Mouse (Mus musculus) liver, embryonic 16.5 days (tissue): ENCODE measurements around the gene 1700030J22Rik. TPM values are rescaled to one million over a fixed set of nuclear protein-coding genes. Genes with fewer than 3 reads are reported as not detected.

Experiments used
- ATAC-seq: fragments of 200-750 bp; cut with Nextera tagmentation; 2 replicates; pipeline ENCODE4 v1.8.0; 2017; ENCODE audit warnings: low read depth, mild to moderate bottlenecking, moderate number of reproducible peaks, moderate library complexity
- H3K27ac ChIP-seq: fragments of 300-500 bp; sonication (generic); 2 replicates; pipeline ENCODE4 v1.5.1; 2014; ENCODE audit warnings: mild to moderate bottlenecking, low read length
- H3K27me3 ChIP-seq: fragments of 300-500 bp; sonication (generic); 2 replicates; pipeline ENCODE4 v1.6.1; 2014; ENCODE audit warnings: low read depth, low read length, mixed read lengths; ENCODE audit not compliant: control insufficient read depth, insufficient read depth
- H3K36me3 ChIP-seq: fragments of 300-500 bp; sonication (generic); 2 replicates; pipeline ENCODE4 v1.6.1; 2014; ENCODE audit warnings: mild to moderate bottlenecking; ENCODE audit not compliant: control insufficient read depth, insufficient read depth
- H3K4me1 ChIP-seq: fragments of 300-500 bp; sonication (generic); 2 replicates; pipeline ENCODE4 v1.6.1; 2014; ENCODE audit warnings: low read depth, low read length, mixed read lengths; ENCODE audit not compliant: control insufficient read depth
- H3K4me2 ChIP-seq: fragments of 300-500 bp; sonication (generic); 2 replicates; pipeline ENCODE4 v1.6.1; 2014; ENCODE audit warnings: low read depth, low read length, mixed read lengths
- H3K4me3 ChIP-seq: fragments of 300-500 bp; sonication (generic); 2 replicates; pipeline ENCODE4 v1.5.1; 2014; ENCODE audit warnings: low read depth, mild to moderate bottlenecking, low read length
- H3K9ac ChIP-seq: fragments of 300-500 bp; sonication (generic); 2 replicates; pipeline ENCODE4 v1.6.1; 2014; ENCODE audit warnings: low read depth, low read length
- H3K9me3 ChIP-seq: fragments of 300-500 bp; sonication (generic); replicated peaks from 2 replicates; pipeline ENCODE4 v1.6.1; 2016; ENCODE audit warnings: low read length; ENCODE audit not compliant: control insufficient read depth
- WGBS: fragments of 180-500 bp; shearing (Covaris S2); extraction: QIAGEN DNeasy Blood & Tissue Kit; methylation state at CpG from one replicate; pipeline ENCODE4 v1.1.7; 2014; ENCODE audit not compliant: insufficient replicate concordance; 5-methylcytosine and 5-hydroxymethylcytosine counted together
- polyA plus RNA-seq: library from polyadenylated mRNA; unstranded; fragments of >200 nt; fragmentation: Nextera tagmentation; extraction: Ambion mirVana; gene quantifications from 2 replicates; pipeline ENCODE4 v1.2.1, GENCODE M21; 2015

The 1700030J22Rik gene
- polyA plus RNA-seq, 1 experiment from 2014 or later = 0.47 TPM

DNA sequence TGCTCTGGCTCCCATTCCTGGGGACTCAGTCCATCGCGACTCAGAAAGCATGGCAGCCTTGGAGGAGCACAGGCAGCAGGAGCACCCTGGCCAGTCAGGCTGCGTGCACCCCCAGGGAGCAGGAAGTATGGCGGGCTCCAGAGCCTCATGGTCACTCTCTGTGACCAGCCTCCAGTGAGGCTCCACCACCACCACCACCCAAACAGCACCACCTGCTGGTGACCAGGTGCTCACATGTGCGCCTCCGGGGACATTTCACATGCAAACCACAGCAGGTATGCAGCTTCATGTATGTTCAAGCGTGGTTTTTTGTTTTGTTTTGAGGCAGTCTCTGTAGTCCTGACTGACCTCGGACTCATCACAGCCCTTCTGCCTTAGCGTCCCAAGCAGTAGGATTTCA lies 50.9 kb downstream of the 1700030J22Rik start:
- peak; percentile 41; the same call in 1 of the 2 replicates for ATAC-seq
- Histone ChIP-seq H3K9ac (no peak overlapping the region), H3K36me3 (peaks cover 39% of the 10 kb centered on the region), H3K27ac (no peak overlapping the region), H3K4me1 (peaks cover 4% of the 10 kb centered on the region), H3K4me2 (no peak overlapping the region), H3K9me3 (no peaks in the 10 kb centered on the region), H3K4me3 (no peak overlapping the region), H3K27me3 (no peaks in the 10 kb centered on the region)
- 74% methylated on average over 9 of the region's 9 CpGs for WGBS

DNA sequence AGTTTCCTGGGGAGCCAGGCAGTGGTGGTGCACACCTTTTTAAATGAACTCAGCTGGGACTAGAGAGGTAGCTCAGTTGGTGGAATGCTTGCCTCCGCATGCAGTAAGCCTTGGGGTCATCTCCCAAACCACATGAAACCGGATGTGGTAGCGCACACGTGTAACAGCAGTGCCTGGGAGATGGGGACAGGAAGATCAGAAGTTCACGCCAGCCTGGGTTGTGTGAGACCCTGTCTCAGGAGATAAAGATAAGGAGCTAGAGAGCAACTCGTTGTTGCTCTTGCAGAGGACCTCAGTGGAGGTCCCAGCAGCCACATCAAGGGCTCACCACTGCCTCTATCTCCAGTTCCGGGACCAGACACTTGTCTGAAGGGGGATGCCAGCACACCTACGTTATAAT lies 55.2 kb downstream of the 1700030J22Rik start:
- peaks cover 23% of the 10 kb centered on the region for H3K36me3 ChIP-seq
- no peaks in the 10 kb centered on the region for H3K9me3 ChIP-seq
- H3K27ac ChIP-seq = no peak overlapping the region
- no peaks in the 10 kb centered on the region for H3K27me3 ChIP-seq
- no peak overlapping the region for H3K4me3 ChIP-seq
- no peak overlapping the region for H3K9ac ChIP-seq
- 39% methylated on average over 8 of the region's 8 CpGs for WGBS
- no peak for ATAC-seq
- H3K4me2 ChIP-seq = no peak overlapping the region
- H3K4me1 ChIP-seq = peaks cover 22% of the 10 kb centered on the region

DNA sequence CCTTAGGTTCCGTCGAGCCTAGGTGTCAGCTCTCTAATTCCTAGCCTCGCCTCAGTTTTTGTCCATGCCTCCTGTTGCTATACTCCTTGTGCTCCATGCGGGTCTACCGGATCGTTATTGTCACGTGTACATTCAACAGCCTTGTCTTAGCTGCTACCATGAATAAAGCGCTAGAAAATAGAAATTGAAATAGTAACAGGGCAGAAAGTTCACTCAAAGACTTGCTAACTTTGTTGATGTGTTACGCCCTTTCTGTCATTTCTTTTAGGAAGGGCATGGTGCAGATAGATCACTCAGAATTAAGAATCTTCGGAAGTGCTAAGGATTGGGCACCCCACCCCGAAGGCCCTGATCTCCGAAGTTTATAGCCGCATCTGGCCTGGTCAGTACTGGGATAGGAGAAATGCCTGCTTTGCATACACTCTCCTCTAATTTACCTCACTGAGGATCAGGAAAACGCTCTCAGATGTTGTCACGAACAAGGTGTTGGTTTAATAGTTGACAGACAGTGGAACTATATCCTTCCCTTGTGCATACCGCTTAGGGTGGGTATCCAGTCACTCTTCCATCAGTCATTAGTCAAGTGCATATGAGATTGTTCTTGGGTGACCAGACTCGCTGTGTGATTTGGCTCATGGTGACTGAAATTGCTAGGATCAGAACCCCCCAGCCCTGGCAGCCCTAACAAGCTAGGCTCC lies 56.5 kb downstream of the 1700030J22Rik start:
- H3K4me3 ChIP-seq = peak overlapping the region; percentile 93
- WGBS = 24% methylated on average over 17 of the region's 17 CpGs
- no peaks in the 10 kb centered on the region for H3K9me3 ChIP-seq
- no peak for ATAC-seq
- peak overlapping the region; percentile 92 for H3K27ac ChIP-seq
- peaks cover 25% of the 10 kb centered on the region for H3K4me1 ChIP-seq
- H3K36me3 ChIP-seq = peaks cover 13% of the 10 kb centered on the region
- H3K9ac ChIP-seq = peak overlapping the region; percentile 91
- H3K4me2 ChIP-seq = peak overlapping the region; percentile 81
- no peaks in the 10 kb centered on the region for H3K27me3 ChIP-seq

DNA sequence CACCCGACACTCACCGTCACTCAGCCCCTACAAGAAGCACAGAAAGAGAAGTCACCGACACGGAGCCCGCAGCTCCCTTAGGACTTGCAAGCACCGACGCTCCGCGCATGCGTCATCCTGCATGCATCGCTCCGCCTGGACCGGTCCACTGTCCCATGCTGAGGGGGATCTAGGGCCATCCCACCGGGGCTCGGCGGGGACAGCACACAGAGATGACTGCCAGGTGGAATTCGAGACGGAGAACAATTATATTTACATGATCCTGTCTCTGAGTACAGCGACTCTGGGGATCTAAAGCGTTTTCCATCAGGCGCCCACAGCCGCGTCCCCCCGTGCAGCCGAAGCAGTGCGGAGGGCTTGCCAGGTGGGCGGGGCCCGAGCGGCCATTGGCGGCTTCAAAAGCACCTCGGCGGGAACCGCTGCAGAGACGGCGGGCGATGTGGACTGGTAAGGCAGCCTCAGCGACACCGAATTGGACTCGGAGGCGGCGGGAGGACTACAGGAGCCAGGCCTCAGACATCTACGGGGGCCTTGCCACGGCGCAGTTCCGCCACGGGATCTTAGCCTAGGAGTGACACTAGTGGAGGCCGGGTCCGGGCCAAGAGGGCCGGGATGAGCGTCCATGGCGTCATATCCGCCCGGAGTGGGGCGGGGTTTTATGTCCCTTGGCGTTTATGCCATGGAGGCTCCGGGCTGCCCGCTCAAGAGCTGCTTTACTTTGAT lies 57.3 kb downstream of the 1700030J22Rik start, which contains the start of the genes Cmc2 and Cenpn:
Gene Cmc2, minus strand, starts transcription at position 119 of the 723 bp plus-strand sequence.
Gene Cenpn, plus strand, starts transcription at position 394 of the 723 bp plus-strand sequence.
- peak within 1 kb of the TSS; percentile 91 for H3K9ac ChIP-seq
- peak within 1 kb of the TSS; percentile 93 for H3K4me3 ChIP-seq
- no peaks in the 10 kb centered on the region for H3K9me3 ChIP-seq
- H3K4me2 ChIP-seq = peak within 1 kb of the TSS; percentile 81
- peaks cover 25% of the 10 kb centered on the region for H3K4me1 ChIP-seq
- peaks cover 6% of the 10 kb centered on the region for H3K36me3 ChIP-seq
- H3K27me3 ChIP-seq = no peaks in the 10 kb centered on the region
- peak; percentile 91 for ATAC-seq
- WGBS = 0% methylated on average over 57 of the region's 57 CpGs
- peak within 1 kb of the TSS; percentile 92 for H3K27ac ChIP-seq

DNA sequence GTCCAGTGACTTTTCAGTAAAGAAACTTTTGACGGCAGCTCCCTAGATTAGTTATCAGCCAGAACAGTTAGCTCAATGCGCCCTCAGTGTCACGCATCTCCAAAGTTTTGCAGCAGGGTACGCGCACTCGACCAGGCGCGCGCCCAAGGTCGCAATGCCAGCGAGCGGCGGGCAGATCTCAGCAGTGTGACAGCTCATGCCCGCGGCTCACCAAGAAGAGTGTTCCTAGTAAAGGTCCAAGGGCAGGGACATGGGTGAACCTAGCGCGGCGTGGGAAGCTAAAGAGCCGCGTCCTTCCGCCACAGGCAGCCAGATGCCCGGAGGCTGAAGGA lies 57.8 kb downstream of the 1700030J22Rik start:
- WGBS = under 1% methylated on average over 22 of the region's 22 CpGs

More for the DNA sequence above, 57.8 kb downstream of the 1700030J22Rik start:
- Histone ChIP-seq H3K4me2 (peak overlapping the region; percentile 81), H3K4me1 (peaks cover 25% of the 10 kb centered on the region), H3K27me3 (no peaks in the 10 kb centered on the region), H3K36me3 (peaks cover 1% of the 10 kb centered on the region), H3K9me3 (no peaks in the 10 kb centered on the region), H3K9ac (peak overlapping the region; percentile 91), H3K27ac (peak overlapping the region; percentile 92), H3K4me3 (peak overlapping the region; percentile 93)
- ATAC-seq = peak; percentile 62

Other genes starting within 250 kb of the 1700030J22Rik start
- 1.6 and 1.8 TPM in 2 replicates for gene Cdyl2, start 246.0 kb downstream of the 1700030J22Rik start, polyA plus RNA-seq
- gene Cmc2, start 57.5 kb downstream of the 1700030J22Rik start, polyA plus RNA-seq = 49.7 and 54.0 TPM in 2 replicates
- 21.5 and 22.2 TPM in 2 replicates for gene Cenpn, start 57.2 kb downstream of the 1700030J22Rik start, polyA plus RNA-seq
- 3.3 and 3.8 TPM in 2 replicates for gene Atmin, start 35.6 kb downstream of the 1700030J22Rik start, polyA plus RNA-seq
- 92.4 and 94.0 TPM in 2 replicates for gene Gcsh, start 14.6 kb upstream of the 1700030J22Rik start, polyA plus RNA-seq
- not detected in 2 replicates for gene Pkd1l2, start 103.5 kb upstream of the 1700030J22Rik start, polyA plus RNA-seq
- gene Bco1, start 116.9 kb upstream of the 1700030J22Rik start, polyA plus RNA-seq = 5.6 and 5.8 TPM in 2 replicates
- gene Gan, start 179.2 kb upstream of the 1700030J22Rik start, polyA plus RNA-seq = 0.58 and 0.63 TPM in 2 replicates